Mouse (Mus musculus): ENCODE data around the gene Exoc2.

The Exoc2 gene

DNA sequence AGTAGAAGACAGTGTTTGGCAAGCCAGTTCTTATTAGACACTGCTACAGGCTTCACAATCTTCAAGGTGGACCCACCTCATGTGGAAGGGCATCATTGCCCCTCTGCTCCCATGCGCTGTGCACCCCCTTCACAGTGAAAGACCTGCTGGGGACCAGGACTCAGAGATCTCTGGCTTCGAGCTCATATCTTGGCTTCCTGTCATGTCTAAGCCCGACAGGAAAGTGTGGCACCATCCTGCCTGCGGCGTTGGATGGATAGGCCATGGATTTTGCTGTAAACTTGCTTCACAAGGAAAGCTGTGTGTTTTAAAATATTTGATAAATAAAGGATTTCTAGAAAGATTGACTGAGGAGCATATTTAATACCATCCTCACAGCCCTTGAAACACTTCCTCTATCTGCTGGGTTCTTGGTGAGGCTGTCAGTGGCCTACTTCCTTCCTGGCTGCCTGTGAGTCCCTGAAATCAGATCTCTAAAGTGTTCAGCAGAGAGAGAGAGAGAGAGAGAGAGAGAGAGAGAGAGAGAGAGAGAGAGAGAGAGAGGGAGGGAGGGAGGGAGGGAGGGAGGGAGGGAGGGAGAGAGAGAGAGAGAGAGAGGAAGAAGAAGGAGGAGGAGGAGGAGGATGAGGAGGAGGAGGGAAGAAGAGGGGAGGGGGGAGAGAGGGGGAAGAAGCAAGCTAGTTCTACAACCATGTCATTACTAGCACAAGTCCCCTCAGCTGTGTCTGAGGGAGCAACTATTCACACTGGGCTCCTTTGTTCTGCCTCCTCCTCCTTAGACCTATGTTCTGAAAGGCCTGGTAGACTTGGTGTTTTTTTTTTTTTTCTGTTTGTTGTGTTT is 207.0 kb downstream of the Exoc2 start:
- DNase-seq (ENCODE audit: low read depth), result peak; percentile 70

DNA sequence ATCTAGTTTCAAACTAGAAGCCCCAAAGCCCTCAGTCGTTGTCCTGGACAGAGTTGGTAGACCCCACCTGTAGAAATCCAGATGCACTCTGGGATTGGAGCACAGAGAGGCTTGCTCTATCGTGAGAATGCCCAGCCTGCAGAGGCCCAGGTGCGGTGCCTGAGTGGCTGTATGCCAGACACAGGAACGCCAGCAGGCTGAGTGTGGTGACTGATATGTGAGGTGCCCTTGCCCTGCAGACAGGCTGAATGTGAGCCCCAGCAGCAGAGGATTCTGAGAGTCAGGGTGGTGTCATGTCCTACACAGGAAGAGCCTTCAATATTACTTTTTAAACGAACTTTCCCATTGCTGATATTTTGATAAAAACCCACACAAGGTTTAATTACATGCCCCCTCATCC is 208.0 kb downstream of the Exoc2 start:
- DNase-seq (ENCODE audit: low read depth), result no peak

DNA sequence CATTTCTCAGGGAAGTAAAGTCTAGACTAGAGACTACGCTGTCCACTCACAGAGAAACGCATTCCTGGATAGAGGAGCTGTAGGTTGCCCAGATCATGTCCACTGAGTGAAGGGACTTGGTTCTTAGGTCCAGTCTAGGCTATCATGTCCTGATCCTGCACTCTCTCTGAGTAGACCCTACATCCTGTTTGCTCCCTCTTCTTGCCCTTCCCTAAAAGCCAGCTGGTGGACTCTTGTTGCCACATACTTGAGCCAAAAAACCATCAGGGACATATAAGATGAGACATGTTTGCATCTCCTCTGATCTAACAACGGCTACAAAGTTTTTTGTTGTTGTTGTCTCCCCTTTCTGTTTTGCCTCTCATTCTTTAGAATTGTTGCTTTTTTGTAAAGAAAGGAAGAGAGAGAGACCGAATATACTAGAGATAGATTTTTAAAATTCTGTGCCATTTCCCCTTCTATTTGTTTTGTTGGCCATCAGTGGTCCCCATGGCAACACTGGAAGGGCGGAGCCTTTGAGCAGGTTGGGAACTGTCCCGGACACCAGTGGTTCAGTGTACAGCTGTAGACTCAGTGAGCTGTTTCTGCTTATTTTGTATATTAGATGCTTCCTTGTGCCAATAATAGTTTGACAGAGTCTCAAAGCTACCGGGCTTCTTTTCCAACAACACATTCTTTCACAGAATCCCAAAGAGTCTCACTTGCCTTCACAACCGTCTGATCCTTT is 209.7 kb downstream of the Exoc2 start:
- DNase-seq (ENCODE audit: low read depth), result no peak

All from naive thymus-derived CD4-positive, alpha-beta T cell, adult 2 months (primary cell).